Mouse (Mus musculus) midbrain, embryonic 11.5 days (tissue): ENCODE data around the gene Arid5b. TPM values are rescaled to one million over a fixed set of nuclear protein-coding genes. Genes with fewer than 3 reads are reported as not detected.
A peak's percentile ranks its signal among the peaks of the same experiment; 100 is the strongest.

Experiments
- ATAC-seq: fragments of 200-750 bp; cut with Nextera tagmentation; 2 replicates; pipeline ENCODE4 v1.8.0; 2017; ENCODE audit warnings: moderate TSS enrichment, moderate library complexity; ENCODE audit not compliant: low FRiP score
- DNase-seq: peaks from one replicate; pipeline ENCODE4 v3.0.0; 2015; ENCODE audit warnings: low spot score; ENCODE audit errors: missing footprints
- H3K27ac ChIP-seq: fragments of 300-500 bp; sonication (generic); 2 replicates; pipeline ENCODE4 v1.5.1; 2014; ENCODE audit warnings: low read depth, low read length
- H3K27me3 ChIP-seq: fragments of 300-500 bp; sonication (generic); 2 replicates; pipeline ENCODE4 v1.6.1; 2014; ENCODE audit warnings: mild to moderate bottlenecking, low read length, moderate library complexity, mixed read lengths; ENCODE audit not compliant: control insufficient read depth, insufficient read depth
- H3K36me3 ChIP-seq: fragments of 300-500 bp; sonication (generic); 2 replicates; pipeline ENCODE4 v1.6.1; 2014; ENCODE audit warnings: mild to moderate bottlenecking, low read length, moderate library complexity, mixed read lengths; ENCODE audit not compliant: control insufficient read depth, insufficient read depth
- H3K4me1 ChIP-seq: fragments of 300-500 bp; sonication (generic); 2 replicates; pipeline ENCODE4 v1.6.1; 2014; ENCODE audit warnings: low read length; ENCODE audit not compliant: control insufficient read depth, insufficient read depth
- H3K4me2 ChIP-seq: fragments of 300-500 bp; sonication (generic); 2 replicates; pipeline ENCODE4 v1.6.1; 2014; ENCODE audit warnings: mild to moderate bottlenecking, moderate library complexity
- H3K4me3 ChIP-seq: fragments of 300-500 bp; sonication (generic); 2 replicates; pipeline ENCODE4 v1.5.1; 2014; ENCODE audit warnings: low read depth, low read length
- H3K9ac ChIP-seq: fragments of 300-500 bp; sonication (generic); 2 replicates; pipeline ENCODE4 v1.6.1; 2014; ENCODE audit warnings: low read length
- H3K9me3 ChIP-seq: fragments of 300-500 bp; sonication (generic); 2 replicates; pipeline ENCODE4 v1.6.1; 2016; ENCODE audit warnings: low read length; ENCODE audit not compliant: control insufficient read depth
- WGBS: fragments of 180-500 bp; shearing (Covaris S2); extraction: QIAGEN DNeasy Blood & Tissue Kit; methylation state at CpG from one replicate; pipeline ENCODE4 v1.1.7; 2014; 5-methylcytosine and 5-hydroxymethylcytosine counted together
- polyA plus RNA-seq: library from polyadenylated mRNA; unstranded; fragments of >200 nt; fragmentation: Nextera tagmentation; extraction: Ambion mirVana; gene quantifications from 2 replicates; pipeline ENCODE4 v1.2.1, GENCODE M21; 2014

Gene Arid5b
- polyA plus RNA-seq, 1 experiment from 2014 or later = 13.4 TPM

DNA sequence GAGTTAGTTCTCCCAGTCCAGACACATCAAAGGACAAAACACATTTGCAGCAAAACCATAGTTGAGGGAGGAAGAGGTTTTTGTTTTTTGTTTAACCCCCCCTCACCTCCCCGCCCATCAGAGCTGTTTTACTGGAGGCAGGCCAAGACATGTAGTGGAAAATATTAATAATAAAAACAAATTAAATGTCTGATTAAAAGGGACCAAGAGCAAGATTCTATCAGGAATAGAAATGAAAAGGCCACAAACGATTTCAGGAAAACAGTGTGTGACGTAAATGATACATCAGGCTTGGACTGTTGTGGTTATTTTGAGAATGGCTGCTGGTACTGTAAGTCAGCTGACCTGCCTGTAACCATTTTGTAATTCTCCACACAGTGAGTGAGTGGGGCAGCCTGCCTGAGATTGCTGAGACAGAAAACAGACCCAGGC is 85.7 kb downstream of the Arid5b start:
- H3K4me1 ChIP-seq = no peaks in the 10 kb centered on the region; the same call in 1 of the 2 replicates
- DNase-seq = no peak
- H3K27me3 ChIP-seq = no peaks in the 10 kb centered on the region
- no peaks in the 10 kb centered on the region for H3K36me3 ChIP-seq
- WGBS = 73% methylated on average over 3 of the region's 3 CpGs
- no peak overlapping the region for H3K4me3 ChIP-seq
- no peaks in the 10 kb centered on the region for H3K9me3 ChIP-seq
- no peak for ATAC-seq
- H3K4me2 ChIP-seq = no peak overlapping the region
- H3K9ac ChIP-seq = no peak overlapping the region
- no peak overlapping the region for H3K27ac ChIP-seq

DNA sequence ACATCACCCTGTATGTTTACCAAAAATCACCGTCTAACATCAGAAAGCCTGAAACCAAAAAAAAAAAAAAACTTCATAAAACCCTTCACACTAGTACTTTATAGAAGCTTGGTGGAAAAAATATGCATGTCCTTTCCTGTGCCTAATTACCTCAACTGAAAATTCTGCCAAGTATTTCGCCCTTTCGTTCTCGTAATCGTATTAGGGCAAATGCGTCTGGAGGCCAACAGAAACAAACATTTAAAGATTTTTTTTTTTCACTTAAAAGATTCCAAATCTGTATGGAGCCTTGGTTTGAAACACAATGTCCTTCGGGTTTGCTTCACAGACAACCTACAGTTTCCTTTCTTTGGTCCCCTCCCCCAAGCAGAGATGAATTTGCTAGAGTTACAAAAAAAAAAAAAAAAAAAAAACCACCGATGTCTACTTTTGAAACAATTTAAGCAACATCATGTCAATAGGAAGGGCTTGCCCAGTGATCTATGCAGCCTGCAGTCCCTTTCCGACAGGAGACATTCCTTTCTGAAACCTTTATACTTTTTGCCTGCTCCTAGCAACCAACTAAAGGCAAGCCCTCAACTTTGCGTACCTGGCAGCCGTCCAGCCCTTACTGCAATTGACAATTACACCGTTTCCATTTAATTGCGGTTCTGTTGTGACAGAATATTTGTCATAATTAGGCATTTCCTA is 86.7 kb downstream of the Arid5b start:
- WGBS = 59% methylated on average over 13 of the region's 13 CpGs
- Histone ChIP-seq H3K9ac (no peak overlapping the region), H3K4me1 (no peaks in the 10 kb centered on the region; the same call in 1 of the 2 replicates), H3K9me3 (no peaks in the 10 kb centered on the region), H3K27me3 (no peaks in the 10 kb centered on the region), H3K4me2 (no peak overlapping the region), H3K27ac (no peak overlapping the region), H3K4me3 (no peak overlapping the region), H3K36me3 (no peaks in the 10 kb centered on the region)
- DNase-seq = no peak
- ATAC-seq = no peak

DNA sequence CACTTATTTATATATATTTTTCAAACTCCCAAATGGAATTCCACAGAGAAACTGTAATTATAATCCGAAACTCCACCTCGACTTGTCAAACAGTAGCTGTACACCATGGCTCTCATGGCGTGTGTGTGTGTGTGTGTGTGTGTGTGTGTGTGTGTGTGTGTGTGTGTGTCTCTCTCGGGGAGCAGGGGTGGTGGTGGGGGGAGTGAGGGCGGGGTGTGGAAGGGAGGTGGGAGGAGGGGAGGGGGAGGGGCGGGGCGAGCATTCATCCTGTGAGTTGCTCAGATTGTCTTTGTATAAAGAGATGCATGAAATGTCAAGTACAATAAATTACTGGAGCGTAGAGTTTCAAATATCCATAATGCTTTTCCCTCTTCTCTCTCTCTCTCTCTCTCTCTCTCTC is 87.4 kb downstream of the Arid5b start:
- Histone ChIP-seq H3K4me2 (no peak overlapping the region), H3K27me3 (no peaks in the 10 kb centered on the region), H3K9ac (no peak overlapping the region), H3K9me3 (no peaks in the 10 kb centered on the region), H3K4me3 (no peak overlapping the region), H3K27ac (no peak overlapping the region), H3K36me3 (no peaks in the 10 kb centered on the region), H3K4me1 (no peaks in the 10 kb centered on the region; the same call in 1 of the 2 replicates)
- ATAC-seq (peak; percentile 42; the same call in 1 of the 2 replicates), DNase-seq (no peak)
- 65% methylated on average over 7 of the region's 8 CpGs for WGBS

- Histone ChIP-seq H3K9ac (no peak overlapping the region), H3K27me3 (no peaks in the 10 kb centered on the region), H3K4me2 (no peak overlapping the region), H3K36me3 (no peaks in the 10 kb centered on the region), H3K9me3 (no peaks in the 10 kb centered on the region), H3K4me1 (no peaks in the 10 kb centered on the region; the same call in 1 of the 2 replicates), H3K27ac (no peak overlapping the region), H3K4me3 (no peak overlapping the region)
- WGBS = 87% methylated on average over 3 of the region's 3 CpGs
- no peak for ATAC-seq
- no peak for DNase-seq
Measured at GRCm38 (mm10) chr10:68189847-68190246, 88.7 kb downstream of the Arid5b start.

DNA sequence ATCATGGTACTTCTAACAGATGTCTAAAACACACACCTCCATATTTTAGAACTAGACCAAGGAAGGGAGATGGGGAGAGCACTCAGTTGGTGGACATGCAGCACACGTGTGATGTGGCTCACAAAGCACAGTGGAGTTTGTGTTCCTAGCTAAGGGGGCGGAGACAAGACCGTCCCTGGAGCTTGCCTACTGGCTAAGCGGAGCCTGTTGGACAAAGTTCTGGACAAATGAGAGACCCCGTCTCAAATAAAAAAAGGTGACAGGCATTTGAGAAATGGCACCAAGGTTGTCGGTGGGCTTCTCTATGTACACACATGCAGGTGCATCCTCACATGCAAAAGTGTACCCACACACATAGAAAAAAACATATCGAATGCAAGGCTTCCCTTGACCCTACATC is 95.4 kb downstream of the Arid5b start:
- Histone ChIP-seq H3K4me2 (no peak overlapping the region), H3K27ac (no peak overlapping the region)

DNA sequence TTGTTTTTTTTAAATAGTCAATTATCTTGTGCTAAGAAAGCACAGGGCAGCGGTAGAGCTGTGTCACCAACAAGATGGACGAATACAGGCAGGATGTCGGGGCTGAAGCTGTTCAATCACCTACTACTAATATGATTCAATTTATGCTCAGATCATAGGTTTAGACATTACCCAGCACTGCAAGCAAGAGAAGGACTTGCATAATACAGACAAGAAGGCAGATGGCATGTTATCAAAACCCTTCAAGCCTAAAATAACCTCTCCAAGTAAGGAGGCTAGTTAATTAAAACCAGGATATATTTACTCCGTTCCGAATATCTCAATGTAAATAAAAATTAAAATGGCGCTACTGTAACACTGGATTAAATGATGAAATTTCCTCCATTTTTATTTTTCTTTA is 96.3 kb downstream of the Arid5b start:
- H3K9ac ChIP-seq = no peak overlapping the region
- no peaks in the 10 kb centered on the region for H3K27me3 ChIP-seq
- H3K36me3 ChIP-seq = no peaks in the 10 kb centered on the region
- no peaks in the 10 kb centered on the region; the same call in 1 of the 2 replicates for H3K4me1 ChIP-seq
- H3K4me3 ChIP-seq = no peak overlapping the region
- DNase-seq = no peak
- H3K9me3 ChIP-seq = no peaks in the 10 kb centered on the region
- 90% methylated on average over 6 of the region's 6 CpGs for WGBS
- no peak overlapping the region for H3K27ac ChIP-seq
- no peak for ATAC-seq
- no peak overlapping the region for H3K4me2 ChIP-seq

More for the DNA sequence above, 95.4 kb downstream of the Arid5b start:
- Histone ChIP-seq H3K9me3 (no peaks in the 10 kb centered on the region), H3K4me3 (no peak overlapping the region), H3K36me3 (no peaks in the 10 kb centered on the region), H3K27me3 (no peaks in the 10 kb centered on the region), H3K4me1 (no peaks in the 10 kb centered on the region; the same call in 1 of the 2 replicates), H3K9ac (no peak overlapping the region)
- DNase-seq (no peak), ATAC-seq (no peak)
- WGBS = 92% methylated on average over 7 of the region's 7 CpGs

DNA sequence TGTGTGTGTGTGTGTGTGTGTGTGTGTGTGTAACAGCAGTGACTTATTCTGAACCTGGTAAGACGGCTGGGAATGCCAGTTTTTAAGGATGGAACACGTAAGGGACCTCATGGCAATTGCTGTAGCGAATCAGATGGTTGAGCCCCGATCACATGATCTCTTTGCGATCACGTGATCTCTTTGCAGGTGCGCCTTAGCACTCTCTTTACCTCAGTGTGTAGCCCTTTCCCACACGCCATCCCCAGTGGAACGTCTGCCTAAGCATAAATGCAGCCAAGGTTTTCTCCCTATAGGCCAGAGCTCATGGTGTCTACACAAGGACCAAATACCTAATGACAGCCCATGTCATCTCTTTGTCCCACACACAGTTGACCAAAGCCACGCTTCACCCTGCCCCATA is 97.4 kb downstream of the Arid5b start:
- Histone ChIP-seq H3K27ac (no peak overlapping the region), H3K4me3 (no peak overlapping the region), H3K9ac (no peak overlapping the region), H3K9me3 (no peaks in the 10 kb centered on the region), H3K27me3 (no peaks in the 10 kb centered on the region), H3K4me1 (no peaks in the 10 kb centered on the region; the same call in 1 of the 2 replicates), H3K4me2 (no peak overlapping the region), H3K36me3 (no peaks in the 10 kb centered on the region)
- DNase-seq = no peak
- 90% methylated on average over 10 of the region's 10 CpGs for WGBS
- no peak for ATAC-seq

GRCm38 (mm10) chr10:68180721-68181120 is 97.8 kb downstream of the Arid5b start:
- H3K9ac ChIP-seq = no peak overlapping the region
- H3K27ac ChIP-seq = no peak overlapping the region
- no peak overlapping the region for H3K4me3 ChIP-seq
- ATAC-seq = no peak
- no peaks in the 10 kb centered on the region; the same call in 1 of the 2 replicates for H3K4me1 ChIP-seq
- no peaks in the 10 kb centered on the region for H3K27me3 ChIP-seq
- DNase-seq = peak; percentile 60
- H3K4me2 ChIP-seq = no peak overlapping the region
- no peaks in the 10 kb centered on the region for H3K36me3 ChIP-seq
- 95% methylated on average over 7 of the region's 7 CpGs for WGBS
- no peaks in the 10 kb centered on the region for H3K9me3 ChIP-seq

- H3K4me3 ChIP-seq = no peak overlapping the region
- DNase-seq = no peak
- H3K4me2 ChIP-seq = no peak overlapping the region
- H3K27me3 ChIP-seq = no peaks in the 10 kb centered on the region
- H3K36me3 ChIP-seq = no peaks in the 10 kb centered on the region
- no peak for ATAC-seq
- H3K9me3 ChIP-seq = no peaks in the 10 kb centered on the region
- H3K27ac ChIP-seq = no peak overlapping the region
- no peaks in the 10 kb centered on the region; the same call in 1 of the 2 replicates for H3K4me1 ChIP-seq
- WGBS = 78% methylated on average over 4 of the region's 4 CpGs
- H3K9ac ChIP-seq = no peak overlapping the region
Measured at GRCm38 (mm10) chr10:68180151-68180550, 98.4 kb downstream of the Arid5b start.
